Mouse (Mus musculus): ENCODE measurements around the gene Tvp23b.

Gene Tvp23b

GRCm38 (mm10) chr11:62940176-62940575 is 60.9 kb downstream of the Tvp23b start:
- in situ Hi-C loops (cut with MboI, MseI) = no loop called here

DNA sequence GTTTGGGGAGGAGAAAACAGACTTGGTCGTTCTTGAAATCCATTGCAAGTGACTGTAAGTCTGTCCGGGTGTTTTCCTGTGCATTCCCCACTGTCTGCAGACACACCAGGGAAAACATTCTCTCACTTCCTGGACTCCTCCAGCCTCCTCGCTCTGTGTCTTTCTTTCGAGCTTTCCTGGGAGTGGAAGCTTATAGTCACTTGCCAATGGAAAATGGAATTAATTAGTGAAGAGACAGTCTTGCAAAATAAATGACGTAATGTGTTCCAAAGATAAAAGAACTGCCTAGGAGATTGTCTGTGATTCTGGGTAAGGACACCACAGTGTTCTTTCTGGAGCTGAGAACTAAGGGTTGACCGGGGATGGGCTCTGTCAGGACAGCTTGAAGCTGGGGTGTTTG is 64.3 kb downstream of the Tvp23b start:
- in situ Hi-C loops (cut with MboI, MseI) = no loop called here

DNA sequence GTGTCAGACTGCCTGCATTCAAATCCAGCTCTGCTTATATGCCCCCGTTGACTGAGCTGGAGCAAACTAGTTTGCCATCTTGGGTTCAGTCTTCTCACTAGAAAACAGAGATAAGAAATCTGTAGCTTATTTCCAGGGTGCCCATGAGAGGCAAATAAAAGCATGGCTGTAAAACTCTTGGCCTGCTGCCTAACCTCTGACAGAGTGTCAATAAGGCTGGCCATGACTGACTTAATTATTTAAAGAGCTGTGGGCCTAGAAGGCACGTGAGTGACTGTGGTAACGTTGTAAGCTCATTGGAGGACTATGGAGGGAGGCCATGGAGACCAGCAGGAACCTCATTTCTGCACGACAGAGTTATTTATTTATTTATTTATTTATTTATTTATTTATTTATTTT is 66.3 kb downstream of the Tvp23b start:
- in situ Hi-C loops (cut with MboI, MseI) = no loop called here

DNA sequence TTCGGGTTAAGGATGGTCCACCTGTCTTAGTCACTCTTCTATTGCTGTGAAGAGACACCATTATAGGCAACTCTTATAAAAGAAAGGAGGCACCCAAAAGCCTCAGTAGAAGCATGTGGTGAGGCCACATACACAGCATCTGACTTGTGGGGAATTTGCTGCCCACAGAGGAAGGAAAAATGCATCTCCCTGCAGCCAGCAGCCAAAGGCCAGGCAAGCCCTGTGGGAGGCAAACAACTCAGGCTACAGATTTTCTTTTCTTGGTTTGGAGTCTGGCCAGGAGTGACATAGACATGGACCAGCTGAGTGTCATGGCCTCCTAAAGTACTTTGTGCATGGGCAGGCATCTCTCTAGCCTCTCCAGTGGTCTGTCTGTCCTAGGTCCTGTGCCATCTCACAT is 70.3 kb downstream of the Tvp23b start:
- in situ Hi-C loops (cut with MboI, MseI) = no loop called here

GRCm38 (mm10) chr11:62951012-62951411 is 71.8 kb downstream of the Tvp23b start, which contains the start of gene Cdrt4:
Gene Cdrt4 (plus strand): TSS chr11:62951193.
- in situ Hi-C loops (cut with MboI, MseI) = no loop called here

DNA sequence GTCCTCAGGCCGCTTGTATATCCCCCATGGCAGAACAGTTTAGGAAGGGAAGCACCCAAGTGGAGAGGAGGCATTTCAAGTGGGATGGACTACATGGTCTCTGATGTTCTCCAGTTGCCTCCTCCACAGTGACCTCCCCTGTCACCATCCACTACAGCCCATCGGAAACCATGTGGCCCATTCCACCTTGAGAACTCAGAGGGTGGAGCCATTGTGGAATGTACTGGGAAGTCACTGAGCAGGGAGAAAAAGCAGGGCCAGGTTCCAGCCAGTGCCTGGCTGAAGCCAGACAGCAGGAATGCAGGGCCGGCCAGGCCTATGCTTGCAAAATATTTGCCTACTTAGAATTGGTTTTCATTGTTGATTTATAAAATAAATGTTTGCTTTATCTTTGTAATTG is 75.5 kb downstream of the Tvp23b start:
- in situ Hi-C loops (cut with MboI, MseI) = no loop called here

- in situ Hi-C loops (cut with MboI, MseI) = no loop called here
Measured at GRCm38 (mm10) chr11:62955186-62955585, 75.9 kb downstream of the Tvp23b start.

- in situ Hi-C loops (cut with MboI, MseI) = no loop called here
Measured at GRCm38 (mm10) chr11:62955776-62956175, 76.5 kb downstream of the Tvp23b start.

GRCm38 (mm10) chr11:62957626-62958180 is 78.4 kb downstream of the Tvp23b start:
- in situ Hi-C loops (cut with MboI, MseI) = no loop called here

- in situ Hi-C loops (cut with MboI, MseI) = no loop called here
Measured at GRCm38 (mm10) chr11:62963292-62963691, 84.0 kb downstream of the Tvp23b start.

- in situ Hi-C loops (cut with MboI, MseI) = no loop called here
Measured at GRCm38 (mm10) chr11:62966424-62966764, 87.1 kb downstream of the Tvp23b start.

Data from T-helper 1 cell (primary cell).